Mouse (Mus musculus) T-helper 17 cell (primary cell): ENCODE measurements at regions not wholly inside any gene's neighbourhood (a gene's known extent, or its start where the extent isn't known, plus 50 kb on each side); places are given as distances from the start of the nearest gene placed in this dataset.

Experiments used
- in situ Hi-C, 2 experiments: fragments of 300-600 bp; cut with MboI, MseI; formaldehyde crosslinking; loops; 1 replicate in 1 of 2; 2 replicates in 1 of 2; pipeline ENCODE4 v1.15.1; 2025; ENCODE audit warnings: high pct_unique_total_duplicates in 2 of 2

- in situ Hi-C loops, result no loop called here
Measured at GRCm38 (mm10) chrX:50537122-50537784, 109.0 kb upstream of the Olfr1324 start.

- in situ Hi-C loops, result loop anchor here in 1 of 2 experiments (25.0 kb wide), 1 partner anchor 1167 kb away; no protein-coding TSS in a partner anchor
Measured at GRCm38 (mm10) chrX:50504047-50504446, 75.7 kb upstream of the Olfr1324 start.

- in situ Hi-C loops, result loop anchor here in 1 of 2 experiments (25.0 kb wide), 1 partner anchor 1164 kb away; no protein-coding TSS in a partner anchor
Measured at GRCm38 (mm10) chrX:50501181-50501580, 72.9 kb upstream of the Olfr1324 start.

- in situ Hi-C loops, result loop anchor here in 1 of 2 experiments (10.0 kb wide), 1 partner anchor 814 kb away; no protein-coding TSS in a partner anchor
Measured at GRCm38 (mm10) chrX:50490477-50490967, 62.2 kb upstream of the Olfr1324 start.
